Mouse (Mus musculus) brain, adult 2 months (tissue): ENCODE results near the gene Asb16.

ENCODE experiments used
- DNase-seq: peaks from one replicate; pipeline ENCODE4 v3.0.0; 2011; ENCODE audit warnings: low read depth, low spot score

Asb16 gene

DNA sequence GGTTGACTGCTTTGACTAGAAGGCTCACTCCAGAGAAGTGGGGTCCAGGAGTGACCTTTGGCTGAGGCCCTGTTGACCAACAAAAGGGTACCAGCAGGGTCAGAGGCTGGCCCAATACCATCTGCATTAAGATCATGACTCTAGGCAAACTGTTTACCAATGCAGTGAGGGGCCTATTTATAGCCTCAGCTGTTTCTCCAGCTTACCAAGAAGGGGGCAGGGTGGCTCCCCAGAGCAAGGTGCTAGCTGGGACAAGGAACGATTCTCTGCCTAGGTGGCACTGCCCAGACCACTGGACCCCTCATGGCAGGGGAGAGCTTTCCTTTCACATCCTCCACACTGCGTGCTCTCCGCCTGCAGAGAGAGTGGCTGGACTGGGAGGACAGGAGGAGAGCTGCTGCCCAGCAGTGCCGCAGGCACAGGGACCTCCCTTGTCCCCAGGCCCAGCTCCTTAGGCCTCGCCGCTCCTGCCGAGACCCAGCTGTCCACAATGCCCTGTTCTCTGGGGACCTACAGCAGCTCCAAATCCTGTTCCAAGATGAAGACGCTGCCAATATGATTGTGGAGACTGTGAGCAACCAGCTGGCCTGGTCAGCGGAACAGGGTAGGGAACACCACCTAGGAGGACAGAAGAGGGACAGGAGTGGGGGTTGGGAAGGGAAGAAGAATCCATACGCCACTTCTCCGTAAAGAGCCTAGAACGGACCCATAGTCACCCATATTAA, at the start of gene Asb16:
Gene Asb16 (plus strand): TSS at position 224 of the 725 bp plus-strand sequence.
- no peak for DNase-seq

GRCm38 (mm10) chr11:102218783-102219182, 49.8 kb upstream of the Asb16 start:
- peak; percentile 98 for DNase-seq

- DNase-seq: peak; percentile 88
Observed at GRCm38 (mm10) chr11:102219247-102219993, 49.1 kb upstream of the Asb16 start.

DNA sequence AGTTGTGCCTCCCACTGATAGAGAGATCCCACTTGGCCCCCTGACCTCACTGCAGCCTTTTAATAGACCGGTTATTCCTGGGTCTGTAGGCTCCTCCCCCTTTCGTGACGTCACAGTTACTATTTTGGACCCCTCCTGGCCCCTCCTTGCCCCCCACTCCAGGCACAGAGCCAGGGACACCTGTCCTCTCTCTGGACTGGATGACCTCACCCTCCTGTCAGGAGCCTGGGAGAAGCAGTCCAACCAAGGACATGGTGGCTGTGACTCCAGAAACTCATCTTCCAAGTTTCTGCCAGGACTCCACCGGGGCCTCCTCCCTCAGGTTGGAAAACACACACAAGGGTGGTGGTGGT, 48.6 kb upstream of the Asb16 start:
- DNase-seq: peak; percentile 48

DNA sequence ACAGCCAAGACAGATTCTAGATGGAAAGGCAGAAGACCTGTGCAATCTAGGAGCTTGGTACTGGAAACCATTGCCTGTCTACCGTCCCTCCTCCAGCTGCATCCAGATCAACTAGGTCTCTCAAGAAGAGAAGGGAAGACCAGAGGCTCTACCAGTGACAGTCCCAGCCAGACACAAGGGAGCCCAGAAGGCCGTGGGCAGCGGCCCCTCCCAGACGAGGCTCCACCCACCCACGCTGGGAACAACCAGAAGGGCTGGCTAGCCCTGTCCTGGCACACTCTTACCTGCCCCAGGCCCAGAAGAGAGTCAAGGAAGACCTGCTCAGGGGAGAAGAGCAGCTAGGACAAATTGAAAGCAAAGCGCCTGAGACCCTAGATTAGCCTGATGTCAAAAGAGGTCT, 48.1 kb upstream of the Asb16 start:
- DNase-seq: peak; percentile 58

GRCm38 (mm10) chr11:102221243-102221953, 47.1 kb upstream of the Asb16 start:
- no peak for DNase-seq

- DNase-seq: peak; percentile 42
Observed at GRCm38 (mm10) chr11:102221954-102222351, 46.6 kb upstream of the Asb16 start.

DNA sequence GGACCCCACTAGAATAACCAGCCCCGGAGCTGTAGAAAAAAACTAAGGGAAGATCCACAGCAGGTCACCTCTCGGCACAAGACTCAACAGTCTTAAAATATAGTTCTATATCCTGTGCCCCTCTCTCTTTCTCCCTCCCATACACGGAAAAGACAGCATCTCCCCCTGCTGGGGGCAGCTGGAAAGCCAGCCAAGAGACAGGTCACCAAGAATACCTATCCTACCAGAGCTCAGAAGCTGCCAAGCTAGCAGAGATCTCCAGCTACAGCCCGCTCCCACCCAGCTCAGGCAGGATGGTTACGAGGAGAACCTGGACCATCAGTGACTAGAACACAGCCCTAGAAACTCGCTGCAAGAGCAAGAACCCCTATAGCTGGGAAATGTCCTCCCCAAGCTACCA, 45.4 kb upstream of the Asb16 start:
- DNase-seq: peak; percentile 57

- DNase-seq: peak; percentile 55
Observed at GRCm38 (mm10) chr11:102224686-102225085, 43.9 kb upstream of the Asb16 start.

DNA sequence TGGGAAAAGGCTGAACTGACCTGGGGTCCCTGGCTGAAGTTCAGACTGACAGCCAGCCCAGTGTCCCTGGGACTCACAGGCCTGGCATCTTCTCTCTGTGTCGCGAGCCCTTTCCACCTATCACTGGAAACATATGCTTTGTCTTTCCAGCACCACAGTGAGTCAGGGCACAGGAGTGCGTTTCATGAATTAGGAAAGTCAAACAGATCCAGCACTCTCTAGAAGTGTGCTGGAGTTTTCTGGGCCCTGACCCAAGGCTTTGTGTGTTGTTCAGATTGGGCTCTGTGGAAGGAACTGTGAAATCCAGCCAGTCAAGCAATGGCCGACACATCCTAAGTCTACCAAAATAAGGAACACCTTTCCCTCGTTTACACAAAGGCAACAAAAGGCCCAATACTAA, 43.3 kb upstream of the Asb16 start:
- DNase-seq: peak; percentile 34

DNA sequence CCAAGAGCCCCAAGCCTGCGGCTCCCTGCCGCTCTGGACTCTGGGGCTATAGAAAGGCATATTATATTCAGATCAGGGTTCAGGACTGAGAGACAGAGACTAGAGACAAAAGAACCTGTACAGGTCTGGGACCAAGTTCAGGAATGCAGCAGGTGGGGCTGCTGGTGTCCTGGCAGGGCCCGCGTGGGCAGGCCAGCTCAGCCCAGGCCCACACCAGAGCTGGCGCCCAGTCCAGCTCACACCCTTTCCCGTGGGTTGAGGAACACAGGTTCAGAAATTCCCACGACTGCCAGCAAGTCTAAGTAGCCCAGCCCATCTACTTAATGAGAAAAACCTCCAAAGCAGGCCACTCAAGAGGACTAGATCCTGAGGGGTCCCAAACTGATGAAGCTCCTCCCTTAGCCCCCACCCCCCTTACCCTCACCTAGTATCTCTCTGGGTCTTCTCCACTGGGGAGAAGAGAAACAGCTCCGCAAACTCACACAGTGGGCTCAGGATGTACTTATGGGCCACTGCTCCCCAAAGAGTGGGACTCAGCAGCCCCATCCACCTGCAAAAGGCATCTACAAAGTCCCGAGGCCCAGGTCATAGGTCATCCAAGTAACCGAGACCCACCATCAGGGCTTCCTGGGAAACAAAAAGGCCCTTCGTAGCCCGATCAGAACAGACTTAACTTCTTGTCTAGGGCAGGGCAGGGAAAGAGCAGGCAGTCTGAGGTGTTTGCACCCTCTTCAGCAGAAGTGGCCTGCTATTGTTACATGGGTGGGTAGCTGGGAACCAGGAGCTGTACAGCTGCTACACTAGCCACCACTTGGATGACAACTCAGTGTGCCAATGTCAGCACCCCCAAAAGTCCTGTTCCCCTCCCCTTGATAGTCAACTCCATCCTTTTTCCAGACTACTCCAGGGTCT, 42.2 kb upstream of the Asb16 start:
- peak; percentile 41 for DNase-seq

GRCm38 (mm10) chr11:102227270-102228190, 41.0 kb upstream of the Asb16 start:
- peak; percentile 78 for DNase-seq

DNA sequence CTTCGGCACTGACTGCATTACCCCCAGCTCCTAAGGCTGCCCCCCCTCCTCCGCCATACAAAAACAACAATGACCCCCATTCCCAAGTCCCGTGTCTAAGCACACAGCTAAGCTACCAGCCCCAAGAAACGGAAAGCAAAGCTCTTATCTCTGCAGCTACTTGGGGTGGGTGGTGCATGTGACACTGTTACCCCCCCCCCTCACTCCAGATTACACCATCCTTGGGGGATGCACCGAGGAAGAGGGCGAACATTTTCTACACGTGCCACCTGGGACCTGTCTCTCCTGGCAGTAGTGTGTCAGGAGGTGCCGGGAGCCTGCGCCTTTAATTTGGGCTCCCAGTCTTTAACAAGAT, 40.4 kb upstream of the Asb16 start:
- peak; percentile 47 for DNase-seq

GRCm38 (mm10) chr11:102228646-102229268, 39.8 kb upstream of the Asb16 start:
- no peak for DNase-seq

- DNase-seq: peak; percentile 74
Observed at GRCm38 (mm10) chr11:102229331-102229953, 39.1 kb upstream of the Asb16 start.

GRCm38 (mm10) chr11:102230006-102230741, 38.4 kb upstream of the Asb16 start, which contains the start of gene Hdac5:
TSS of gene Hdac5 (minus strand) at chr11:102230166.
- peak; percentile 99 for DNase-seq

GRCm38 (mm10) chr11:102236022-102236421, 32.5 kb upstream of the Asb16 start:
- no peak for DNase-seq

DNA sequence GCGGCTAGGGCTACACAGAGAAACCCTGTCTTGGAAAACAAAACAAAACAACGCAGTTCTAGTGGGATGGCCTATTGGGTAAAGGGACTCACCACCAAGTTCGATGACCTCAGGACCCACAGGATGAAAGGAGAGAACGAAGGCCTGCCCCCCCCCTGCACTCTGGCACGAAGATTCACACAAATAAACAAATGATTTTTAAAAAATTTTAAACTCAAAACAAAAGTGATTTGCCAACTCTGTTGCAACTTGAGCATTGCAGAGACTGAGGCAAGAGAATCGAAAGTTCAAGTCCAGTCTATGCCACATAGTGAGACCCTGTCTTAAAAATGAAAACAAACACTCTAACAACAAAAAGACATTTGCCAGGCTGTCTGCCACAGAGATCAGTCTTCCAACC, 27.9 kb upstream of the Asb16 start:
- DNase-seq: no peak

DNA sequence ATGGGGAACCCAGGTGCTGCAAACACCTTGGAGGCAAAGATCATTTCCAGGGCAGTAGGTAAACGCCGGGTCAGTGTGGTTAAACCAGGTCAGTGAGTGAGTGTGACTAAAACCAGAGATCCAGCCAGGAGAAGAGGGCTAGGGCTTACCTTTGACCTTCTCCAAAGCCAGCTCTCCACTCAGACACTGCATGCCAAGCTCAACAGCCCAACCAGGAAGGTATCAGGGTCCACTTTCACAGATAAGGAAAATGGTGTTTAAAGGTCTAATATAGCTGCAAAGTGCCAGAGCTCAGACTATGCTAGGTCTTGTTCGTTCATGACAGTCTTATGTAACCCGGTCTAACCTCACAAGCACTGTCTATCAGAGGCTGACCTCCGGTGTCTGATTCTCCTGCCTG, 27.3 kb upstream of the Asb16 start:
- no peak for DNase-seq
